Mouse (Mus musculus) intestine, embryonic 16.5 days (tissue): ENCODE data around the gene Gm2001. TPM values are rescaled to one million over a fixed set of nuclear protein-coding genes. Genes with fewer than 3 reads are reported as not detected.
"Not testable (repeated sequence)": the region's sequence is repeated elsewhere in the genome, so short reads cannot be mapped to it uniquely, and the experiment has no call there.

Source experiments
- ATAC-seq: fragments of 200-750 bp; cut with Nextera tagmentation; 2 replicates; pipeline ENCODE4 v1.8.0; 2017; ENCODE audit warnings: moderate TSS enrichment, moderate library complexity
- H3K27ac ChIP-seq: fragments of 300-500 bp; sonication (generic); 2 replicates; pipeline ENCODE4 v1.5.1; 2014; ENCODE audit warnings: mild to moderate bottlenecking, low read length
- H3K27me3 ChIP-seq: fragments of 300-500 bp; sonication (generic); replicated peaks from 2 replicates; pipeline ENCODE4 v1.6.1; 2014; ENCODE audit warnings: low read length, control low read depth, mixed read lengths; ENCODE audit not compliant: control insufficient read depth, insufficient read depth
- H3K36me3 ChIP-seq: fragments of 300-500 bp; sonication (generic); 2 replicates; pipeline ENCODE4 v1.6.1; 2014; ENCODE audit warnings: low read length, control low read depth; ENCODE audit not compliant: control insufficient read depth, insufficient read depth
- H3K4me1 ChIP-seq: fragments of 300-500 bp; sonication (generic); 2 replicates; pipeline ENCODE4 v1.6.1; 2014; ENCODE audit warnings: low read length, control low read depth, mixed read lengths; ENCODE audit not compliant: control insufficient read depth, insufficient read depth
- H3K4me2 ChIP-seq: fragments of 300-500 bp; sonication (generic); 2 replicates; pipeline ENCODE4 v1.6.1; 2014; ENCODE audit warnings: low read depth, low read length, control low read depth
- H3K4me3 ChIP-seq: fragments of 300-500 bp; sonication (generic); 2 replicates; pipeline ENCODE4 v1.5.1; 2014; ENCODE audit warnings: mild to moderate bottlenecking, low read length
- H3K9ac ChIP-seq: fragments of 300-500 bp; sonication (generic); 2 replicates; pipeline ENCODE4 v1.6.1; 2014; ENCODE audit warnings: low read depth, low read length
- H3K9me3 ChIP-seq: fragments of 300-500 bp; sonication (generic); 2 replicates; pipeline ENCODE4 v1.6.1; 2016; ENCODE audit warnings: low read length, control low read depth; ENCODE audit not compliant: control insufficient read depth
- WGBS: fragments of 180-500 bp; shearing (Covaris S2); extraction: QIAGEN DNeasy Blood & Tissue Kit; methylation state at CpG from one replicate; pipeline ENCODE4 v1.1.7; 2014; 5-methylcytosine and 5-hydroxymethylcytosine counted together
- polyA plus RNA-seq: library from polyadenylated mRNA; unstranded; fragments of >200 nt; fragmentation: Nextera tagmentation; extraction: Ambion mirVana; gene quantifications from 2 replicates; pipeline ENCODE4 v1.2.1, GENCODE M21; 2015

Gm2001 gene
- polyA plus RNA-seq, 1 experiment from 2014 or later, result not detected

DNA sequence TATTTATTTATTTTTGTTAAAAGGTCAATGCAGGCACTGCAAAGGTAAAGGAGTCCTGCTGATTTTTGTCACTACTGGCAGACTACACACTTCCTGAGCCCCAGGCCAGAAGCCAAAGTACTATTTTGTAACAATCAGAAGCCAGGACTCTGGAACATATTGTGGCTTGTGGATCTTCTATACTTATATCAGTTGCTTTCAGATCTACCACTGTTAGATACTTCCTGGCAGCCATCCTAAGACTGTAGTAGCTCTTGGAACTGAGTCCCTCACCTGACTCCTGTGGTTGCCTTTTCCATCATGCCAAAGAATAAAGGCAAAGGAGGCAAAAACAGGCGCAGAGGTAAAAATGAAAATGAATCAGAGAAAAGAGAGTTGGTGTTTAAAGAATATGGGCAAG is 46.9 kb downstream of the Gm2001 start, which contains the start of gene Gm21936:
Gm21936 (plus strand) TSS at position 301 of the 400 bp plus-strand sequence.
- H3K9me3 ChIP-seq, H3K4me3 ChIP-seq, H3K4me1 ChIP-seq, ATAC-seq, H3K9ac ChIP-seq, H3K27me3 ChIP-seq, H3K27ac ChIP-seq, H3K36me3 ChIP-seq, H3K4me2 ChIP-seq: not testable (repeated sequence)
- WGBS, result 89% methylated on average over 1 of the region's 1 CpGs

Other genes with a start within 250 kb of the Gm2001 start
- not detected in 2 replicates for gene Oog1, start 239.7 kb downstream of the Gm2001 start, polyA plus RNA-seq
- gene Gm4027, start 223.5 kb downstream of the Gm2001 start, polyA plus RNA-seq, result not detected in 2 replicates
- gene Gm16381, start 197.7 kb downstream of the Gm2001 start, polyA plus RNA-seq, result not detected in 2 replicates
- not detected in 2 replicates for gene Gm21319, start 66.6 kb downstream of the Gm2001 start, polyA plus RNA-seq
- not detected in 2 replicates for gene Gm21936, start 46.8 kb downstream of the Gm2001 start, polyA plus RNA-seq
- gene BB287469, start 25.8 kb downstream of the Gm2001 start, polyA plus RNA-seq, result not detected in 2 replicates
- not detected in 2 replicates for gene Gm2016, start 31.7 kb upstream of the Gm2001 start, polyA plus RNA-seq
- gene Gm2022, start 53.0 kb upstream of the Gm2001 start, polyA plus RNA-seq, result not detected in 2 replicates
- gene Gm2035, start 77.5 kb upstream of the Gm2001 start, polyA plus RNA-seq, result not detected in 2 replicates
- not detected in 2 replicates for gene Gm2042, start 111.7 kb upstream of the Gm2001 start, polyA plus RNA-seq
- not detected in 2 replicates for gene Gm2075, start 169.5 kb upstream of the Gm2001 start, polyA plus RNA-seq
- not detected in 2 replicates for gene Gm6803, start 176.4 kb upstream of the Gm2001 start, polyA plus RNA-seq
- gene Gm2056, start 184.7 kb upstream of the Gm2001 start, polyA plus RNA-seq, result not detected in 2 replicates
- gene Gm16368, start 241.4 kb upstream of the Gm2001 start, polyA plus RNA-seq, result not detected in 2 replicates